Mouse (Mus musculus) liver, postnatal 0 days (tissue): ENCODE data around the gene Klhl18.

Experiments used
- CTCF ChIP-seq: sonication (generic); IDR thresholded peaks from 2 replicates; pipeline ENCODE4 v1.5.1; 2016; ENCODE audit warnings: antibody characterized with exemption, low read depth
- EP300 ChIP-seq: IDR thresholded peaks from 2 replicates; pipeline ENCODE4 v1.6.1; 2016; ENCODE audit warnings: antibody characterized with exemption, low read depth, mild to moderate bottlenecking

GRCm38 (mm10) chr9:110408099-110408773, 68.3 kb downstream of the Klhl18 start, which contains the start of gene Ptpn23:
- TF ChIP-seq EP300 = 0 out of 2 replicates have a peak, but pooled peaks have one; percentile 27
- TF ChIP-seq CTCF = no peak
